Mouse (Mus musculus): ENCODE data around the gene Rbp2. TPM values are rescaled to one million over a fixed set of nuclear protein-coding genes. Genes with fewer than 3 reads are reported as not detected.

Rbp2 gene
- polyA plus RNA-seq, 1 experiment from 2014 or later = 197 TPM

GRCm38 (mm10) chr9:98498717-98499268, 12.9 kb downstream of the Rbp2 start:
- peak; percentile 64 for DNase-seq (ENCODE audit: low spot score)
- TF ChIP-seq EP300 (optimal IDR thresholded peaks at IDR 0.05) (peak; percentile 19), CTCF (IDR thresholded peaks at IDR 0.05; ENCODE audit: low read depth) (no peak)
- Histone ChIP-seq H3K9ac (ENCODE audit: low read length) (no peak overlapping the region), H3K27me3 (ENCODE audit: control insufficient read depth, insufficient read depth, low read length) (no peaks in the 10 kb centered on the region), H3K36me3 (ENCODE audit: control insufficient read depth, insufficient read depth, low read length) (no peaks in the 10 kb centered on the region), H3K4me3 (ENCODE audit: low read depth, low read length) (no peak overlapping the region), H3K9me3 (ENCODE audit: control insufficient read depth, low read length) (no peaks in the 10 kb centered on the region), H3K27ac (replicated peaks) (peak overlapping the region; percentile 79), H3K4me1 (replicated peaks; ENCODE audit: control insufficient read depth, insufficient read depth) (peaks cover 10% of the 10 kb centered on the region; the same call in 1 of the 2 replicates), H3K4me2 (replicated peaks; ENCODE audit: low read depth) (no peak overlapping the region)
- ATAC-seq (ENCODE audit: low FRiP score, low TSS enrichment) = peak; percentile 58
- WGBS = 42% methylated on average over 17 of the region's 17 CpGs

- Histone ChIP-seq H3K36me3 (ENCODE audit: control insufficient read depth, insufficient read depth, low read length) (no peaks in the 10 kb centered on the region), H3K4me3 (ENCODE audit: low read depth, low read length) (no peak overlapping the region), H3K4me1 (replicated peaks; ENCODE audit: control insufficient read depth, insufficient read depth) (peaks cover 10% of the 10 kb centered on the region; the same call in 1 of the 2 replicates), H3K9me3 (ENCODE audit: control insufficient read depth, low read length) (no peaks in the 10 kb centered on the region), H3K27ac (replicated peaks) (no peak overlapping the region), H3K27me3 (ENCODE audit: control insufficient read depth, insufficient read depth, low read length) (no peaks in the 10 kb centered on the region), H3K9ac (ENCODE audit: low read length) (no peak overlapping the region), H3K4me2 (replicated peaks; ENCODE audit: low read depth) (no peak overlapping the region)
- DNase-seq (ENCODE audit: low spot score) (no peak), ATAC-seq (ENCODE audit: low FRiP score, low TSS enrichment) (no peak)
- TF ChIP-seq EP300 (optimal IDR thresholded peaks at IDR 0.05) (no peak), CTCF (IDR thresholded peaks at IDR 0.05; ENCODE audit: low read depth) (no peak)
- 68% methylated on average over 5 of the region's 5 CpGs for WGBS
Observed at GRCm38 (mm10) chr9:98499601-98500000, 13.7 kb downstream of the Rbp2 start.

- Histone ChIP-seq H3K9ac (ENCODE audit: low read length) (no peak overlapping the region), H3K4me3 (ENCODE audit: low read depth, low read length) (no peak overlapping the region), H3K9me3 (ENCODE audit: control insufficient read depth, low read length) (no peaks in the 10 kb centered on the region), H3K4me2 (replicated peaks; ENCODE audit: low read depth) (no peak overlapping the region), H3K27me3 (ENCODE audit: control insufficient read depth, insufficient read depth, low read length) (no peaks in the 10 kb centered on the region), H3K4me1 (replicated peaks; ENCODE audit: control insufficient read depth, insufficient read depth) (no peaks in the 10 kb centered on the region), H3K36me3 (ENCODE audit: control insufficient read depth, insufficient read depth, low read length) (no peaks in the 10 kb centered on the region), H3K27ac (replicated peaks) (no peak overlapping the region)
- WGBS = 47% methylated on average over 6 of the region's 6 CpGs
- DNase-seq (ENCODE audit: low spot score) (no peak), ATAC-seq (ENCODE audit: low FRiP score, low TSS enrichment) (no peak)
- TF ChIP-seq CTCF (IDR thresholded peaks at IDR 0.05; ENCODE audit: low read depth) (no peak), EP300 (optimal IDR thresholded peaks at IDR 0.05) (no peak)
Observed at GRCm38 (mm10) chr9:98507480-98507879, 21.6 kb downstream of the Rbp2 start.

GRCm38 (mm10) chr9:98510363-98511055, 24.6 kb downstream of the Rbp2 start:
- ATAC-seq (ENCODE audit: low FRiP score, low TSS enrichment) = no peak

GRCm38 (mm10) chr9:98523872-98524271, 38.0 kb downstream of the Rbp2 start:
- no peaks in the 10 kb centered on the region for H3K36me3 ChIP-seq (ENCODE audit: control insufficient read depth, insufficient read depth, low read length)
- no peaks in the 10 kb centered on the region for H3K27me3 ChIP-seq (ENCODE audit: control insufficient read depth, insufficient read depth, low read length)
- no peak for ATAC-seq (ENCODE audit: low FRiP score, low TSS enrichment)
- H3K4me2 ChIP-seq (replicated peaks; ENCODE audit: low read depth) = no peak overlapping the region
- DNase-seq (ENCODE audit: low spot score) = no peak
- H3K9ac ChIP-seq (ENCODE audit: low read length) = no peak overlapping the region
- H3K4me1 ChIP-seq (replicated peaks; ENCODE audit: control insufficient read depth, insufficient read depth) = no peaks in the 10 kb centered on the region
- no peak overlapping the region for H3K27ac ChIP-seq (replicated peaks)
- no peak overlapping the region for H3K4me3 ChIP-seq (ENCODE audit: low read depth, low read length)
- 51% methylated on average over 2 of the region's 2 CpGs for WGBS
- no peak for TF ChIP-seq CTCF (IDR thresholded peaks at IDR 0.05; ENCODE audit: low read depth)
- no peak for TF ChIP-seq EP300 (optimal IDR thresholded peaks at IDR 0.05)
- H3K9me3 ChIP-seq (ENCODE audit: control insufficient read depth, low read length) = no peaks in the 10 kb centered on the region

More at GRCm38 (mm10) chr9:98510363-98511055, 24.6 kb downstream of the Rbp2 start:
- Histone ChIP-seq H3K4me3 (ENCODE audit: low read depth, low read length) (no peak overlapping the region), H3K4me1 (replicated peaks; ENCODE audit: control insufficient read depth, insufficient read depth) (no peaks in the 10 kb centered on the region), H3K36me3 (ENCODE audit: control insufficient read depth, insufficient read depth, low read length) (no peaks in the 10 kb centered on the region), H3K27me3 (ENCODE audit: control insufficient read depth, insufficient read depth, low read length) (no peaks in the 10 kb centered on the region), H3K27ac (replicated peaks) (no peak overlapping the region), H3K9me3 (ENCODE audit: control insufficient read depth, low read length) (no peaks in the 10 kb centered on the region), H3K9ac (ENCODE audit: low read length) (no peak overlapping the region), H3K4me2 (replicated peaks; ENCODE audit: low read depth) (no peak overlapping the region)
- WGBS = 86% methylated on average over 6 of the region's 6 CpGs
- TF ChIP-seq CTCF (IDR thresholded peaks at IDR 0.05; ENCODE audit: low read depth) (no peak), EP300 (optimal IDR thresholded peaks at IDR 0.05) (no peak)
- DNase-seq (ENCODE audit: low spot score) = no peak
